Mouse (Mus musculus) myocyte (in vitro differentiated cells): ENCODE measurements around the gene Mus81. TPM values are rescaled to one million over a fixed set of nuclear protein-coding genes. Genes with fewer than 3 reads are reported as not detected.

Source experiments
- H3K27me3 ChIP-seq: one replicate; pipeline ENCODE4 v1.6.1; 2011; ENCODE audit not compliant: control insufficient read depth, insufficient read depth, insufficient read length
- H3K36me3 ChIP-seq: one replicate; pipeline ENCODE4 v1.6.1; 2011; ENCODE audit not compliant: control insufficient read depth, insufficient read depth
- H3K4me2 ChIP-seq: one replicate; pipeline ENCODE4 v1.6.1; 2011; ENCODE audit warnings: low read depth, control low read depth
- H3K4me3 ChIP-seq: one replicate; pipeline ENCODE4 v1.5.1; 2011; ENCODE audit warnings: mild to moderate bottlenecking, control low read depth, moderate library complexity
- H3K79me2 ChIP-seq: one replicate; pipeline ENCODE4 v1.6.1; 2011; ENCODE audit not compliant: control insufficient read depth, insufficient read depth
- H3ac ChIP-seq: one replicate; pipeline ENCODE4 v1.6.1; 2011; ENCODE audit not compliant: control insufficient read depth, insufficient read length
- CEBPB ChIP-seq: IDR thresholded peaks from 2 replicates; pipeline ENCODE4 v1.6.1; 2011; ENCODE audit warnings: mild to moderate bottlenecking, moderate library complexity; ENCODE audit not compliant: poor library complexity, insufficient read depth, severe bottlenecking
- E2F4 ChIP-seq: IDR thresholded peaks from one replicate; pipeline ENCODE4 v1.6.1; 2011; ENCODE audit warnings: mild to moderate bottlenecking, control low read depth, moderate library complexity; ENCODE audit not compliant: insufficient read depth
- MAX ChIP-seq: IDR thresholded peaks from one replicate; pipeline ENCODE4 v1.6.1; 2011; ENCODE audit warnings: low read depth, mild to moderate bottlenecking, control low read depth
- MYOD1 ChIP-seq, 3 experiments: IDR thresholded peaks; one replicate each; pipeline ENCODE4 v1.6.1; 2011; ENCODE audit warnings: control low read depth in 2 of 3, low read depth in 2 of 3, mild to moderate bottlenecking in 2 of 3, moderate library complexity in 1 of 3; ENCODE audit not compliant: insufficient read length in 2 of 3, control insufficient read depth in 1 of 3
- MYOG ChIP-seq, 3 experiments: IDR thresholded peaks; one replicate each; pipeline ENCODE4 v1.6.1; 2011; ENCODE audit warnings: control low read depth in 2 of 3, low read depth in 2 of 3, mild to moderate bottlenecking in 2 of 3; ENCODE audit not compliant: insufficient read length in 2 of 3, control insufficient read depth in 1 of 3, insufficient read depth in 1 of 3
- POLR2A ChIP-seq: IDR thresholded peaks from one replicate; pipeline ENCODE4 v1.6.1; 2011; ENCODE audit warnings: low read depth, mild to moderate bottlenecking, control low read depth, moderate library complexity; ENCODE audit not compliant: insufficient read length
- POLR2AphosphoS2 ChIP-seq: IDR thresholded peaks from one replicate; pipeline ENCODE4 v1.6.1; 2011; ENCODE audit warnings: low read depth, control low read depth; ENCODE audit not compliant: insufficient read length
- REST ChIP-seq: IDR thresholded peaks from one replicate; pipeline ENCODE4 v1.6.1; 2011; ENCODE audit warnings: mild to moderate bottlenecking, control low read depth, moderate library complexity; ENCODE audit not compliant: insufficient read depth, insufficient read length
- SRF ChIP-seq: IDR thresholded peaks from one replicate; pipeline ENCODE4 v1.6.1; 2011; ENCODE audit warnings: low read depth; ENCODE audit not compliant: control insufficient read depth, insufficient read length
- TCF12 ChIP-seq: IDR thresholded peaks from one replicate; pipeline ENCODE4 v1.6.1; 2011; ENCODE audit warnings: mild to moderate bottlenecking, control low read depth; ENCODE audit not compliant: poor library complexity, insufficient read depth, severe bottlenecking
- TCF3 ChIP-seq: IDR thresholded peaks from one replicate; pipeline ENCODE4 v1.6.1; 2011; ENCODE audit warnings: low read depth, control low read depth; ENCODE audit not compliant: insufficient read length
- USF1 ChIP-seq: IDR thresholded peaks from one replicate; pipeline ENCODE4 v1.6.1; 2011; ENCODE audit warnings: low read depth, mild to moderate bottlenecking, control low read depth, moderate library complexity
- polyA plus RNA-seq: library from polyadenylated mRNA; unstranded; fragments of >200 nt; fragmentation: generic; extraction: Trizol; gene quantifications from one replicate; pipeline ENCODE4 v1.2.1, GENCODE M21; 2012; ENCODE audit warnings: missing spikeins

The Mus81 gene
- polyA plus RNA-seq, 1 experiment: 66.4 TPM

GRCm38 (mm10) chr19:5477004-5477667 lies 11.1 kb downstream of the Mus81 start:
- TF ChIP-seq TCF12 (no peak), MAX (no peak), CEBPB (no peak), POLR2AphosphoS2 (no peak), REST (no peak), POLR2A (no peak), USF1 (no peak), MYOD1 (IDR thresholded peaks at IDR 0.05; ENCODE audit: control insufficient read depth in 1 of 3, insufficient read length in 2 of 3, low read depth in 2 of 3) (no peak), TCF3 (no peak), E2F4 (no peak), MYOG (IDR thresholded peaks at IDR 0.05; ENCODE audit: control insufficient read depth in 1 of 3, insufficient read depth in 1 of 3, insufficient read length in 2 of 3, low read depth in 2 of 3) (no peak), SRF (no peak)
- H3K4me2 ChIP-seq: no peak overlapping the region
- peaks cover 19% of the 10 kb centered on the region for H3K79me2 ChIP-seq
- H3ac ChIP-seq: no peak overlapping the region
- no peaks in the 10 kb centered on the region for H3K27me3 ChIP-seq
- peaks cover 9% of the 10 kb centered on the region for H3K36me3 ChIP-seq
- no peak overlapping the region for H3K4me3 ChIP-seq

DNA sequence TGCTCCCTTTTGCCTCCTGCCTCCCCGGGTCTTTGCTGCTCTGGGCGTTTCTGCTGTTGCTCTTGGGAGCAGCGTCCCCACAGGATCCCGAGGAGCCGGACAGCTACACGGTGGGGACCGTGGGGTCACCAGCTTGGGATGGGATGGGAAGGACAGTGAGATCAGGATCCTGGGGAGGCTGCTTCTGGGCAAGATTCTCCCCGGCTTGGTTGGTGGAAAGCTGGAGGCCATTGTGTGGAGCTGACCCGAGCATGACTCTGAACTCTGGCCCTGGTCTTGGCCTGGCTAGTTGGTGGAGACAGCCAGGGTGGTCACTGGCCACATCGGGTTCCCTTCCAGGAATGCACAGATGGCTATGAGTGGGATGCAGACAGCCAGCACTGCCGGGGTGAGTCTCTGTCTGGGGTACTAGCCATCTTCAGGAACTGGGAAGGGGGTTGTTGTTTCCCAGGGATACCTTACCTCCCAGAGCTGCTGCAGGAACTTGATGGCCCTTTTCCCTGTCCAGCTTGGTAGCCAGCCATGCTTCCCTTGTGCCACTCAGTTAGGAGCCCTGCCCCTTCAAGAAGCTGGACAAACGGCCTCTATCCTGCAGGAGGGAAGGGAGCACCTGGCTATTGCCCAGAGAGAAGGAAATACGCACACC lies 13.0 kb downstream of the Mus81 start:
- peaks cover 5% of the 10 kb centered on the region for H3K36me3 ChIP-seq
- H3K27me3 ChIP-seq: no peaks in the 10 kb centered on the region
- H3K4me2 ChIP-seq: peak overlapping the region; percentile 90
- H3K4me3 ChIP-seq: peak overlapping the region; percentile 62
- H3ac ChIP-seq: peak overlapping the region; percentile 75
- H3K79me2 ChIP-seq: peaks cover 19% of the 10 kb centered on the region
- TF ChIP-seq POLR2A (peak; percentile 34), MAX (no peak), MYOG (IDR thresholded peaks at IDR 0.05; ENCODE audit: control insufficient read depth in 1 of 3, insufficient read depth in 1 of 3, insufficient read length in 2 of 3, low read depth in 2 of 3) (no peak), USF1 (no peak), REST (no peak), CEBPB (no peak), TCF12 (no peak), MYOD1 (IDR thresholded peaks at IDR 0.05; ENCODE audit: control insufficient read depth in 1 of 3, insufficient read length in 2 of 3, low read depth in 2 of 3) (no peak), TCF3 (no peak), SRF (no peak), E2F4 (no peak), POLR2AphosphoS2 (peak; percentile 17)

DNA sequence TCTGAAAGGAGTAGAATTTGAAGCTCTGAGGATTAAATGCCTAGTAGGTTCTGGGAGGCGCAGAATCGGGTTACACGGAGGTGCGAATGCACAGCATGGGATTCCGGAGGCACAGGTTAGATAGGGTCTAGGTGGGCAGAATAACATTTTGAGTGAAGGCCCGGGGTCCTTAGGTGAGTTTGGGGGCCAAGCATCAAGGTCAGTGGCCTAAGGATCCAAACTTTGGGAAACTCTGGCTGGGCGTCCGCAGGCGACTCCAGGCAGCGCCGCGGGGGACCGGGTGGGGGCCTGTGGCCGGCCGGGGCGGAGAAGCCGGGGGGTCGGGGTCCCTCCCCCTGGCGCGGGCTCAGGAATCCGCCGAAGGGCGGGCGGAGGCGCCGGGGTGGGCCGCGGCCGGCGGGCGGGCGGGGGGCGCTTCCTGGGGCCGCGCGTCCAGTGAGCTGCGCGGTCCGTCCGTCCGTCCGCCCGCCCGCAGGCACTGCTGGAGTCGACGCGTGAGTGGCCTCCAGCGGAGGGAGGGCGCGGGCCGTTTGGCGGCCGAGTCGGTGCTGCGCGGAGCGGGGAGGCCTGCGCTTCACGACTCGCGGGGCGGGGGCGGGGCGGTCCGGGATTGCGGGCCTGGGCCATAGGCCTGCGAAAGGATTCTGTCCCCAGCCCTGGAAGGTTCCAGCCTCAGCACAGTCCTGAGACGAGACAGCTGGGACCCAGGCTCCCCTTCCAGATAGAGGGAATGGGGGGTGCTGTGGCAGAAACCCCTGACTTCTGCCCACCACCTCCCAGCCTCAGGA lies 13.7 kb downstream of the Mus81 start:
- TF ChIP-seq TCF3: no peak
- TF ChIP-seq TCF12: no peak
- TF ChIP-seq MAX: no peak
- no peak for TF ChIP-seq CEBPB
- TF ChIP-seq USF1: no peak
- TF ChIP-seq MYOG (IDR thresholded peaks at IDR 0.05; ENCODE audit: control insufficient read depth in 1 of 3, insufficient read depth in 1 of 3, insufficient read length in 2 of 3, low read depth in 2 of 3): peak in 1 of 3 experiments; percentile 12
- TF ChIP-seq SRF: no peak
- no peak for TF ChIP-seq E2F4
- peak; percentile 51 for TF ChIP-seq POLR2AphosphoS2
- no peak for TF ChIP-seq MYOD1 (IDR thresholded peaks at IDR 0.05; ENCODE audit: control insufficient read depth in 1 of 3, insufficient read length in 2 of 3, low read depth in 2 of 3)
- peak; percentile 73 for TF ChIP-seq POLR2A
- TF ChIP-seq REST: no peak

GRCm38 (mm10) chr19:5473720-5474119 lies 14.5 kb downstream of the Mus81 start, which contains the start of gene Efemp2:
Efemp2 (plus strand) TSS chr19:5473954.
- H3K27me3 ChIP-seq: no peaks in the 10 kb centered on the region
- TF ChIP-seq TCF3 (no peak), E2F4 (no peak), CEBPB (no peak), MYOG (IDR thresholded peaks at IDR 0.05; ENCODE audit: control insufficient read depth in 1 of 3, insufficient read depth in 1 of 3, insufficient read length in 2 of 3, low read depth in 2 of 3) (peak in 1 of 3 experiments; percentile 20), MYOD1 (IDR thresholded peaks at IDR 0.05; ENCODE audit: control insufficient read depth in 1 of 3, insufficient read length in 2 of 3, low read depth in 2 of 3) (no peak), TCF12 (no peak), MAX (no peak), POLR2A (peak; percentile 78), REST (no peak), USF1 (no peak), POLR2AphosphoS2 (peak; percentile 90), SRF (no peak)
- peak within 1 kb of the TSS; percentile 62 for H3K4me3 ChIP-seq

More for the DNA sequence above, 13.7 kb downstream of the Mus81 start:
- Histone ChIP-seq H3K4me2 (peak overlapping the region; percentile 95), H3ac (peak overlapping the region; percentile 75), H3K4me3 (peak overlapping the region; percentile 62), H3K79me2 (peaks cover 19% of the 10 kb centered on the region), H3K27me3 (no peaks in the 10 kb centered on the region), H3K36me3 (peaks cover 5% of the 10 kb centered on the region)

More at GRCm38 (mm10) chr19:5473720-5474119, 14.5 kb downstream of the Mus81 start, which contains the start of gene Efemp2:
- Histone ChIP-seq H3K36me3 (peaks cover 5% of the 10 kb centered on the region), H3ac (peak within 1 kb of the TSS; percentile 75), H3K4me2 (peak within 1 kb of the TSS; percentile 95), H3K79me2 (peaks cover 19% of the 10 kb centered on the region)
